Mouse (Mus musculus): ENCODE results near the gene Lca5. TPM values are rescaled to one million over a fixed set of nuclear protein-coding genes. Genes with fewer than 3 reads are reported as not detected.
A peak's percentile ranks its signal among the peaks of the same experiment; 100 is the strongest.

Lca5 gene
- polyA plus RNA-seq (2012; rRNA removed) = 4.8 and 5.2 TPM in 2 replicates

DNA sequence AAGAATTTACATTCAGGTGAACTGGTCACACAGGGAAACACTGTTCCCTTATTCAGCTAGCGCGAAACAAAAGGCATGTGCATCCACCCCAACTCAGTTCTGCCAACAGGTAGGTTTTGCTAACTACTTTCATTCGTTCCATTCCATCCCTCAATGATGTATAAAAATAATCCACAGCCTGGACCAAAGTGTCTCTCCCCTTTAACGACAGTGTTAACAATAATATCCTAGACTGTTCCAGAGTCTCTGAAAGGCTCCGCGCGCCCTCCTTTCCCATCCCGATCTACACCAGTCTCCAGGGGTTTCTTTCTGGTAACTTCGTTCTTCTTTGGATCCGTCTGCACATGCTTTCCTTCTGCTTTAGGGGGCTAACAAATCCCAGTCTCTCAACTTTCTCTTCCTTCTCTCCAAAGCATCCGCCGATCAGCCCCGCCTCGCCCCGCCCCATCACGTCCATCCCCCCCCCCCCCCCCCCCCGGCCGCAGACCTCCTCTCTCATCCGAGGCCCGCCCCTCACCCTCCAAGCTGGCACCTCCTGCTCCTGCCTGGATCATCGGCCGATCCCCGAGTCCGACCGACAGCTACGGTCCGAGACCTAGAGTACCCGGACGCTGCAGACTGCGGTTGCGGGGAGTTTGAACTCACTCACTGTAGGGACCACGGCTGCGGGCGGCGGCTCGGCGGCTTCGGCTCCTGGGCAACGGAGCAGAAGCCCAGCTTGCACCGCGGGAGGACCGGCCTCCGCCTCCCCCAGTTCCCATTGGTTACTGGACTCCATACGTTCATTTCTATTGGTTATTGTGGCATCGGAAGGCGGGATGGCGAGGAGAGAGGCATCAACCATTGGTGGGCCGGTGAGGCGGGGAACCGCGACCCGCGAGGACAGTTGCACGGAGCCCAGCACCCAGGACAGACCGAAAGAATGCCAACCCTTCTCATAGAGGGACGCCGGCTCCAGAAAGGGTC lies at the start of gene Lca5:
Gene Lca5, minus strand, starts transcription at position 736 of the 966 bp plus-strand sequence.
- peak; percentile 77 for DNase-seq (ENCODE audit: low spot score)

DNA sequence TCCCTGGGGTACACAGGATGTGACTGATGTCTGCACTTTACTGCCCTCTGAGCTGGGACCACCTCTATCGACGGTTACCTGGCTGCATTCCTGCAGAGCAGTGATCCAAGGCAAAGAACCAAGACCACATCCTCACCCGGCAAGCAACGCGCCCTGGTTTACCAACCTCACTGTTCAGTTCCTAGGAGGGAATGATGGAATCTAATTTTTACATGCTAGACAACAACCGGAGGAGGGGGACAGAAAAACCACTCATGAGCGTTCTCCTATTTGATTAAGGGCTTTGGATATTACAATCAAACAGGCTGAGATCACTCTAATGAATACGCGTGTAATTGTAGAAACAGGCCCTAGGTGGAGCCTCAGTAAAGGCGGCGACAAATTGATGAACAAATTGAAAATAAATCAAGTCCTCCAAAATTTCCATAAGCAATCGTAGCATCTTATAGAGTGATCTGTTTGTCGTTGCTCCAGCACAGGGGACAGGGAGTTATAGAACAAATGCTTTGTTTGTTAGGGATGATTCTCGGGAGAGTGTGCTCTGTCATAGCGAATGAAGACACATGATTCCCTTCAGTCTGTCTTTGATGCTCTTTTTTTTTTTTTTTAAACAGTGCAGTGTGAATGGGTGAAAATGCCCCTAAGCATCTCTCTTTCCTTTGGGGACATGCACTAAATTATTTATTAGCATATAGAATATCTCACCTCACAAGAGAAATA lies 47.7 kb upstream of the Lca5 start:
- DNase-seq (ENCODE audit: low spot score) = no peak

DNA sequence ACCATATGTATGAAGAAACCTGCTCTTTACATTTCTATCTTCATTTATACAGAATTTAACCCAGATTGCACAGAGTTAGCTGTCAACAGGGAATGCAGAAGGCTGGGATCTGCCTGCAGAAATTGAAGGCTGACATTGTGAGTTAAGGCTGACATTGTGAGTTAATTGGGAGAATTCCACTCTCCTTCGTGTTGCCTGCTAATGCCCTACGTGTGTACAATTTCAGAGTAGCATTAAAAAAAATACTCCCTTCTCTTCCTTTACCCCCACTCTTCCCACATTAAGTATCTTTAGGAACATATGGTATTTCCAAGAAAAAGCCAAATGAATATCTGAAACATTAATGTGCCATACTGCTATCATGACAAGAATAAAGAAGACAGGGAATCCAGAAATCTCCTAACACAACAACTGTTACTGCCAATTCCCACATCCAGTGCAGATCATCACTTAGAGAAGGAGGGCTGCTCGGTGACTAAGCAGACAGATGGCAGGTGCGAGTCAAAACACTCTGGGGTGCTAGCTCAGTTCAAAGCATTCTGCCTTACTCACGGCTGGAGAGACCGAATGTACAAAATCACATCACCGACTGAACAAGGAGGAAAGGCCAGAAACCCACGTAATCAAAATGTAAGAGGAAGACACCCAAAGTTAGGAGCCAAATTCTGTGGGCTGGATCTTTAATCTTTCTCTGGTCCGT lies 47.0 kb upstream of the Lca5 start:
- DNase-seq (ENCODE audit: low spot score) = no peak

DNA sequence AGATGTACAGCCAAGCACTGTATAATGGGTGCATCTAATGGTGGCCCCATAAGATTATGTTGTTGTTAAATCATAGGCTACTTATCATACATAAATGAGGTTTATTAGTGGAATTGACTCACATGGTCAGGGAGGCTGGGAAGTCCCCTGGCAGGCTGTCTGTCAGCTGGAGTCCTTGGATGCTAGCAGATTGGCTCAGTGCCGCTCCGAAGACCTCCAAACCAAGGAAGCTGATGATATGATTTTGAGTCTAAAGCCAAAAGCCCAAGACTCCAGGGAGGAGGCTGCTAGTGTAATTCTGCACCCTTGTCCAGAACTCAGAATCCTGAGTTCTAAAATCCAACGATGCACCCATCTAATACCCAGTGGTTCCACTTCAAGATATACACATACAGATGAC lies 45.0 kb upstream of the Lca5 start:
- no peak for DNase-seq (ENCODE audit: low spot score)

DNA sequence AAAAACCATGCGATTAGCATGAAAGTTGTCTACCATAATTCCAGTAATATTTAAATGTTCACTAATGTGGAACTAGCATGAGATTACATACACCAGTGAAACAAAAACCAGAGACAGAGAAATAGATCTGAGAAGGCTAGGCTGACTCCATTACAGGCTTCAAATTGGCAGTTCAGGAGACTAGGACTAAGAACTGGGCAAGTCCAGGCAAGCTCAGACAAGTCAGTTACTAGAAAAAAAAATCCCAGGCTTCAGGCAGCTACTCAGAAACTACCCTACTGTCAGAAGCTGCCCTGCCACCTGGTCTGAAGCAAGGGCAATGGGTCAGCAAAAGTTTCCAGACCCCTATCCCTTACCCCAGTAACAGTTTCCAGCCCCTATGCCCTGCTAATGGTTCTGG lies 44.4 kb upstream of the Lca5 start:
- DNase-seq (ENCODE audit: low spot score) = no peak

DNA sequence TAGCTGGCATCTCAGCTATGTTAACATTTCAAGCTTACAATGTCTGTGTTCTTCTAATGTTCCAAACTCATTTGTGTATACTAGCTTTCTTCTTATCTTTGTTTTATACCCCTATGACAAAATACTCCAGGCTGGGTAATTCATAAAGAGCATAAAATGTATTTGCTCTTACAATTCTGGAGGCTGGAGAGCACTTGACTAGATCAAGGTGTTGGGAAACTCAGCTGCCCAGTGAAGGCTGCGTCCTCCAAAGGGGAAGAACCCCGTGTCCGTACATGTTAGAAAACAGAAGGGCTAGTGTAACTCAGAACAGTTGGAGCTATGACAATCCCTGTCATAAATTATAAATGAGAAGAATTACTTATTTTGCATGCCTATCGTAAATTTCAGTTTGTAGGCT lies 42.5 kb upstream of the Lca5 start:
- no peak for DNase-seq (ENCODE audit: low spot score)

DNA sequence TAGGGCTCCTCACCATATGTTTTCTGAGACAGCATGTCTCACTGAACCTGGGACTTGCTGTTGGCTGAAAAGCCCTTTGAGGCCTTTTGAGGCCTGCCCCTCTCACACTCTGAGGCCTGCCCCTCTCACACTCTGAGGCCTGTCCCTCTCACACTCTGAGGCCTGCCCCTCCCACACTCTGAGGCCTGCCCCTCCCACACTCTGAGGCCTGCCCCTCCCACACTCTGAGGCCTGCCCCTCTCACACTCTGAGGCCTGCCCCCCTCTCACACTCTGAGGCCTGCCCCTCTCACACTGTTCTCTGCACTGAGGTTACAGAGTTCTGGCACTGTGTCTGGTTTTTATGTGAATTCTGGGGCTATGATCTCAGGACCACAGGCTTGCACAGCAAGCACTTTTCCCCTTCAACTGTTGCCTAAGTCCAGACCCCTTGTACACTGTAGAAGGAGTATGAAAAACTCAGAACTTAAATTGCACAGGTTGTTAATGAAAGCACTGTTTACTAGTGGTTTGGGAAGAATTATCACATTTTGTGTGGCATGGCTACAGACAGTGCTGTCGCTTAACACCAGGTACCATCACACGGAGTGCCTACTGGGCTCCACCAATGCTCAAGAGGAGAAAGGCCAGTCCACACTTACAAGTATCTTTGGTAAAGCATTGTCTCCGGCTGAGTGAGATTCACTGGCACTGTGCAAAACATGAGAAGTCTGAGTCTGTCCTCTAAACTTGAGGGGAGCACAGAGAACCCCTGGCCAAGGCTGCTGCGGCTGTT lies 41.4 kb upstream of the Lca5 start:
- DNase-seq (ENCODE audit: low spot score) = no peak

DNA sequence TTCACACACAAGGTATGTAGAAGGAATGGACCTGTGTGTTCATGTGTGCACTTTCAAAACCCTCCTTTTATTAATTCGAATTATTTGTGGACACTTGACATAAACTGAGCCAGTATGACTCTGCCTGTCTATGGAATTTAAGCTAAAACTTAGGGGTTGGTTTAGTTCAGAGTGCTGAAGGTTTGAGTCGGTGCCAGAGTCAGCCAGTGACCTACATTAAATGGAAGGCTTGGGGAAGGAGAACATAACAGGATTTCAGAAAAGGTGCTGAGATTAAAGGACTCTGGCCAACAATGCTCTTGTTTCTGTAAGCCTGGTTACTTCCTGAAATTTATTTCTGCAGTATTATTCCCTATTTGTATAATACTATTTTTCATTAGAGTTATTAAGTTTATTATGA lies 28.9 kb upstream of the Lca5 start:
- no peak for DNase-seq (ENCODE audit: low spot score)

DNA sequence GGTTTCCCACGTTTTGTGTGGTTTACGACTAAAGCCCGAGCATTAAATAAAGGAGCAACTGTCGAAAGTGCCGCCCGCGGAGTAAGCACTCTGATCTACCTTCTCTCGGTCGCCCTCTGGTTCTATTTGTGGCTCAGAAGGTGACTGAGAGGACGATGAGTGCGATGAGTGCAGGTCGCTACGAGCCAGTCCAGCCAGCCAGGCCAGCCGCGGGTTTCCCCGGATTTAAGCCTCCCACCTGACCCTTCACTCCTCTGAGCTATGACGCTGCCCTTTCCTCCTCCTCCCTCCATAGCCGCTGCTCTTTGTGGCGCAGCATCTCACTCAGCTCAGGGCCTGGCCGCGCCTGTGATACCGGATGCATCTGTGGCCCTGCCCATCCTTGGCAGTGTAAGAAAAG lies 6.8 kb upstream of the Lca5 start:
- DNase-seq (ENCODE audit: low spot score) = peak; percentile 37

DNA sequence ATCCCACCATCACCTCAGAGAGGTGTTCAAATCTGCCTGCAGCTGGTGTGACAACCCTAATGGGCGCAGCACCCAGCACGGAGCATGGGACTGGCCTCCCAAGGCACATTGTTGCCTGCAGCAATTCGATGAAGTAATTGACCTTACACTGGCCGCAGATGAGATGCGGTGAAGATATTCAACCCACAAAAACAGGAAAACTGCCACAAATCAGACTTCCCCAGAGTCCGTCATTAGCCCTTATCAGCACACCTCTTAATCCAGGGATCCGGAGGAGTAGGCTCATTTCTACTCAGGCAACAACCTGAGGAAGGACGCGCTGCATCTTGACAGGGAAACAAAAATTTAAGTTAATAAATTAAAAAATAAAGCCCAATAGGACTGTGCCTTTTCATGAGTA lies 6.2 kb upstream of the Lca5 start:
- no peak for DNase-seq (ENCODE audit: low spot score)

DNA sequence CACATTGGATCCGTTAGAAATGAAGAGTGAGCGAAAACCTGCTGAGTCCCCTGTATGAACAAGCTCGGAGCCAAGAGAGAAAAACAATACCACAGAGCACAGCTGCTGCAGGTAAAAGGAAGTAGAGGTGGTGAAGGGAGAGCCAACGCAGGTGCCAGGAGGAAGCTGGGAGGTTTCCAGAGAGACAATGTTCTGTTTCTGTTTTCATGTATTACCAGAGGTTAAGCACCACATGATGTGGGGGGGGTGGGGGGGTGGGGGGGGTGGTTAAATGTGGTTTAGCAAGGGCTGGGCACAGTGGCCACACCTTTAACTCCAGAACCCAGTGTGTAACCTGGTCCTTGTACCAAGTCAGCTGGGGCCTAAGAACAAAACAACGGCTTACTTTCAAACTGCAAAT lies 3.3 kb downstream of the Lca5 start:
- no peak for DNase-seq (ENCODE audit: low spot score)

DNA sequence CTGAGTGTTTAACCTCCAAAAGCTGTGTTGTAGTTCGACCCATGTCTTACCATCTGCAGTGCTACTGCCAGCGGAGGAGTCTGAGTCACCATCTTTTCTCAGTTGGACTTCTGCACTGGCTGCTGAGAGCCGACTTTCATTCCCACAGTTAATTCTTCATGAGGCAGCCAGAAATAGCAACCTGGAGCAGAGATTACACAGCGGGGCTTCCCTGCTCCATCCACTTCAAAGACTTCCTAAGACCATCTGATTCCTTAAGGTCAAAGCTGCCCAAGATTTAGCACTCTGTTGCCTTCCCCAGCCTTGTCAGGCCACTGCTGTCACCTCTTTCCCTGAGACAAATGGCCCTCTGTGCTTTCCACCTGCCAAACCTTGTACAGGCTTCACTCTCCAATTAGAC lies 6.4 kb downstream of the Lca5 start:
- no peak for DNase-seq (ENCODE audit: low spot score)

DNA sequence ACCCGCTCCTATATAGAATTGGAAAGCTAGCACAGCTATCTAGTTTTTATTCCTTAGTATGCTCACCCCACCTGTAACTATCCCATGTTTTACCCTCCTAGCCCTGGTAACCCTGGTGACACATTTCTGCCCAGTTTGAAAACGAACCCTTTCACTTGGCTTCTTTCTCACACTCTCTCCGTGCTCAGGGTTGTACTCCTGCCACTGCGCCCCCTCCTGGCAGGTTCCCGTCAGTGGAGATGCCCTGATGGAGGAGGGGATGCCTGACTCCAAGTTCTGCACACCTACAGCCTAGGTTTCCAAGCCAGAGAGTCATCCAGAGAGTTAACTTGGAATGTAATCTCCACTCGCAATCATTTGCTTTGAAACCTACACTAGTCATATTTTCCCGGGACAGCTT lies 7.3 kb downstream of the Lca5 start:
- DNase-seq (ENCODE audit: low spot score) = no peak

DNA sequence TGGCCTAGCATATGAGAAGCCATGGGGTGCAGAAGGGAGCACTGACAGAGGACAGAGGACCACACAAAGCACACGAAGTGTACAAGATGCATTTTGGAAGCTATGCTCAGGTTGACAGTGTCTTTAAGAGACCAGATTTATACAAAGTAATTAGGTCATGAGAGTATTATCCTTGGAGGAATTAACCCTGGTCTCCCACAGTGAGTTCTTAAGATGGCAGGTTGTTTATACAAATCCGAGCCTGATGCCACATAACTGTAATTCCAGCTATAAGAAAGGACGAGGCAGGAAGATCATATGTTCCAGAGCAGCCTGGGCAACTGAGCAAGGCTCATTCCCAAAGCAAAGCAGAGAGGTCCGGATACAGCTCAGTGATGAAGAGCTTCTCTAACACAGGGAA lies 13.0 kb downstream of the Lca5 start:
- no peak for DNase-seq (ENCODE audit: low spot score)

DNA sequence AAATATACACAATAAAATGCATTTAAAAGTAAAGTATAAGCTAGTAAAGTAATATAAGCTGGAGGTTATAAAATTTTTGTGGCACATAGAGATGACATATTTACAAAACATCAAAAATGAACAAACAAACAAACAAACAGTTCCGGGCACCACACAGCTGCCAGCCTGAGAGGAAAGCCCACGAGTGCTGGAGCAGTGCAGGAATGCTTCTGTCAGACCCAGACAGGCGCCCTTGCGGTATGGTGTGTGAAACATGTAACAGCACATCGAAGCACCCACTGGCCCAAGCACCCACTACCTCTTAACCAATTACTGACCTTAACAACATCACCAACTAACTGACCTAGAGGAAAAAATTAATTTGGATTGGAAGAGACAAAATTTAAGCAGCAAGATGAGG lies 22.0 kb downstream of the Lca5 start:
- no peak for DNase-seq (ENCODE audit: low spot score)

DNA sequence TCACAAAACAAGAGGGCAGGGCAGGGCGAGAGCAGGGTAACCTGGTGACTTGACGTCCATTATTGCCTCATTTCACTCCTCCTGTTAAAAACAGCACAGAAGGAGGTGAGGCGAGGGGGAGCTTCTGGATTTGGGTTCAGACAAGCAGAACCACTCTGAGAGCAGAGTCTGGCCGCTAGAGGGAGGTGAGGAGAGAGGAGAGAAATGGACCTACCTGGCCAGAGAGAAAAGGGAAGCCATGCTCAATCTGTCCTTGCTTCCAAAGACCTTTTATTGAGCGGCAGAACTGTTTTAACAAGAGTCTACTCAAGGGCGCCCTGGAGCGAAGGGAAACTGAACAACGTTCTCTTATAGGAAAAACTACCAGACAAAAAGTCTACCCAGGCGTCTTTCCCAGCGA lies 27.9 kb downstream of the Lca5 start:
- no peak for DNase-seq (ENCODE audit: low spot score)

DNA sequence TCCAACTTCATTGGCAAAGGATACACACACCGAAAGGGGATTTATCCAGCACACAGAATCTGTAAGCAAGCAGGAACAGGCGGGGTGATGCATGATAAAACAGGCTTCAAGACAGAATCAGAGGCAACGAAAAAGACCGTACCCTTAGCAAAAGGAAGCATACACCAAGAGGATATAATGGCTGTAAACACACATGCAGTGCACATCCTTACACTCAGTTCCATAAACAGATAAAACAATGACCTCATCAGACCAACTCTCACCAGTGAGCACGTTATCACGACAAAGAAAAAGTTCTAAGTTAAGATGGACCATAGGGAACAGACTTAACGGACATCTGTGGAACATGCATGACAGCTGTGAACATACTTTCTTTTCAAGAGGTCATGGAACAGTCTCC lies 35.8 kb downstream of the Lca5 start:
- DNase-seq (ENCODE audit: low spot score) = no peak

DNA sequence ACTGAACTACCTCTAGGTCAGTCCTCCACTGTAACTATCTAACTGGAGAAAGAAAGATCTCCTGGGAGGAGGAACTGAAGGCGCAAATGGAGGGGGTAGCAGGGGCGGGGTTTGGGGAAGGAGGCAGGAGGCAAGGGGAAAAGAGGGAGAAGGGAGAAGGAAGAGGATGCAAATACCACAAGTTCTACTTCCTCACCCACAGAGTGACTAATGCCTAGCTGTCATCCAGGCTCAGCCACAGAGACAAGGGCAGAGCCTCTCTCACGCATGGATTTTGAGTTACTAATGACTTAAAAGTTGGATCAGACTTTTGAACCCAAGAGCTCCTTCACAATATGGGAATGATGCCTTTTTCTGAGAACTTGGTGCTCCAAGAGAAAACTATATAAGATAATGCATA lies 40.1 kb downstream of the Lca5 start:
- no peak for DNase-seq (ENCODE audit: low spot score)

DNA sequence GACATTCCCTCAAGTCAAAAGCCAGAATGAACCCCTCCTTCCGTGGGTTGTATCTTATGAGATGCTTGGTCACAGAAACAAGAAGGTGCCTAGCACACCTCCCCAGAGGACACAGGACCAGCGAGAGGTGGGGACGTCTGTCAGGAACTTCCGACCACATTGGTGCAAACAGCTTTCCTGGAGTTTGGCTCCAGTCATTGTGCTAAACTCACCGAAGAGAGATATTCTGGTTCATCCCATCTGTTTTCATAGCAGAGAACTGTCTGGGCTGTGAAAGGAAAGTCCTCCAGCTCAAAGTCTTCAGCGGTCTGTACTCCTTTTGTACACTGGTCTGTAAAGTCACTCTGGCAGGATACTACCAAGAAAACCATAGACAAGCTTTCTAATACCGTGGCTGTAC lies 41.5 kb downstream of the Lca5 start:
- no peak for DNase-seq (ENCODE audit: low spot score)

DNA sequence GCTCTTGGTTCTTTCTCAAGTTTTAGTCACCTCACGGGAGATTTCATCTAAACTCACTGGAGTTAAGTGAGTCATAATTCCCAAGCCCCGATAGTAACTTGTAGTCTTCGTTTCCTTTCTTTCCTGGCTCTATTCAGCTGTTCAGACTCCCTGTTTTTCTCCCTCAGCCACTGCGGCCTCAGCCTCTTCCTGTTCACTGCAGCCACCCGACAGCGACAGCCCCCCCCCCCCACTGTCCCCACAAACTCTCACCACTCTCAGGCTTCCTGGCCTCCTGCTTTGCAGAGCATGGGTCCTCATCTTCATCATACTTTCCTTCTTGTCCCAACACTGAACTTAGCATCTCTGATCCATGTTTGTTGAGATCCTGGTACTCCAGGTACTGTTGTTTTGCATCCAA lies 42.7 kb downstream of the Lca5 start:
- no peak for DNase-seq (ENCODE audit: low spot score)

DNA sequence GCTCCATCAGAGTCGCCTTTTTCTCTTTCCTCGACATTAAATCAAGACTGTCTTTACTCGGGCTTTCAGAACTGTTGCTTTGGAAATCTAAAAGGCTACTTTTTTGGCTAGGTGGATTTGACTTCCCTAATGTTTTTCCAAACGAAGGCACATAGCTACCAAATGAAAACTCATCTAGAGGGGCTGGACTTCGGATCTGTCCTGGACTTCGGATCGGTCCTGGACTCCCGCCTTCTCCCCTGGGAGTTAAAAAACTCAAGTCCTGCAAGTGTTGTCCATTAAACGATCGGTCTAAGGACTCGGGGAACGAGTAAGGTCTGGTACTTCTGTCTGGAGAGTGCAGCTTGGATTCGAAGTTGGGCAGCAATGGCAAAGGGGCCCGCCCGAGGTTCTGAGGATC lies 45.5 kb downstream of the Lca5 start:
- DNase-seq (ENCODE audit: low spot score) = no peak

DNA sequence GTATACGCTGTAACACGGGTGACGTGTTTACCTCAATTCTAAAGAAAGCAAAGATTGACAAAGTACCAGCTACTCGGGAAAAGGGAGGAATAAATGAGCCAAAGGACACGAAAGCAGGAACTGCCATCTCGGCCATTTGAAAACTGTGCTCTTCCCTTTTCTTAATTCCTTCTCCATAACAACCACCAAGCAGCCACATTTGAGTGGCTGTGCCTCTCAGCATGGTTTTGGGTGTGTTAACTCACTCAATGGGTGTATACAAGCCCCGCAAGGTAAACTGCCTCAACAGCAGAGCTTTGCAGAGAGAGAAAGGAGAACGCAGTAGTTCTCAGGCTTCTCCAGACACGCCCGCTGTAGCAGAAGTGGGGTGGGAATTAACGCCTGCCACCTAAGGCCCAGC lies 48.9 kb downstream of the Lca5 start:
- DNase-seq (ENCODE audit: low spot score) = no peak
